Comparison of ENCODE assay signal across 29 mouse cellular contexts in genomic region chr1:131000296-131000695, GRCm38 (mm10). TPM values are rescaled to one million over a fixed set of nuclear protein-coding genes. Genes with fewer than 3 reads are reported as not detected.
"Had no signal": no experiment of that assay in that cellular context is flagged by ENCODE, and none has a peak within 500 bp of the region (broad histone marks: within the 10 kb centered on the region; RNA-seq: fewer than 3 reads in every experiment).

No protein-coding gene starts in this region.

- ATAC-seq: lung, postnatal 0 days had no signal

- H3K27me3 ChIP-seq: kidney, embryonic 15.5 days; liver, embryonic 13.5 days; neural tube, embryonic 12.5 days; neural tube, embryonic 15.5 days; stomach, embryonic 15.5 days had no signal

- H3K36me3 ChIP-seq: kidney, embryonic 15.5 days; liver, embryonic 13.5 days; midbrain, embryonic 10.5 days; neural tube, embryonic 12.5 days; neural tube, embryonic 15.5 days; stomach, embryonic 15.5 days had no signal

- H3K9me3 ChIP-seq: kidney, embryonic 15.5 days; liver, embryonic 13.5 days; megakaryocyte, embryonic 14.5 days; midbrain, embryonic 10.5 days; neural tube, embryonic 12.5 days; neural tube, embryonic 15.5 days; stomach, embryonic 15.5 days had no signal

- H3K27ac ChIP-seq: kidney, embryonic 15.5 days; left cerebral cortex, adult 2 months; liver, embryonic 13.5 days; midbrain, embryonic 10.5 days; neural tube, embryonic 12.5 days; neural tube, embryonic 15.5 days; stomach, embryonic 15.5 days had no signal

- H3K4me1 ChIP-seq: liver, embryonic 13.5 days; neural tube, embryonic 12.5 days; neural tube, embryonic 15.5 days; stomach, embryonic 15.5 days had no signal

- DNase-seq: kidney, adult 11 months; kidney, adult 8-10 months; kidney, postnatal 10 days; kidney, postnatal 36 days; layer of hippocampus, postnatal 36 days; liver, embryonic 13.5 days; lung, adult 2 months; midbrain, embryonic 14.5 days; right cerebral cortex, adult 18-20 months; right cerebral cortex, postnatal 25 days; spleen, adult 18-20 months; thymus, adult 2 months; thymus, postnatal 14 days; thymus, postnatal 4 days had no signal

- H3K4me2 ChIP-seq: kidney, embryonic 15.5 days; liver, embryonic 13.5 days; neural tube, embryonic 12.5 days; neural tube, embryonic 15.5 days; stomach, embryonic 15.5 days had no signal

- H3K4me3 ChIP-seq: kidney, embryonic 15.5 days; left cerebral cortex, adult 2 months; liver, embryonic 13.5 days; megakaryocyte, embryonic 14.5 days; midbrain, embryonic 10.5 days; neural tube, embryonic 12.5 days; neural tube, embryonic 15.5 days; stomach, embryonic 15.5 days had no signal

- H3K9ac ChIP-seq: kidney, embryonic 15.5 days; liver, embryonic 13.5 days; neural tube, embryonic 12.5 days; neural tube, embryonic 15.5 days; stomach, embryonic 15.5 days had no signal

RNA-seq across cellular contexts. Expression of gene Il10, which starts 19.3 kb away (rescaled TPM):
- total RNA-seq: layer of hippocampus, adult 8-10 months; layer of hippocampus, postnatal 10 days; layer of hippocampus, postnatal 36 days; left cerebral cortex, adult 2 months; left cerebral cortex, postnatal 10 days; left cerebral cortex, postnatal 36 days had no signal
- polyA plus RNA-seq: kidney, embryonic 15.5 days; limb, embryonic 11.5 days; liver, adult 2 months; liver, embryonic 13.5 days; liver, embryonic 16.5 days; lung, adult 2 months; lung, postnatal 0 days; midbrain, embryonic 10.5 days; midbrain, embryonic 14.5 days; neural tube, embryonic 12.5 days; neural tube, embryonic 15.5 days; stomach, embryonic 15.5 days had no signal
